Mouse (Mus musculus): Measurements from ENCODE around the gene Ifrd1.
"Not testable (repeated sequence)": the region's sequence is repeated elsewhere in the genome, so short reads cannot be mapped to it uniquely, and the experiment has no call there.

Ifrd1 gene

DNA sequence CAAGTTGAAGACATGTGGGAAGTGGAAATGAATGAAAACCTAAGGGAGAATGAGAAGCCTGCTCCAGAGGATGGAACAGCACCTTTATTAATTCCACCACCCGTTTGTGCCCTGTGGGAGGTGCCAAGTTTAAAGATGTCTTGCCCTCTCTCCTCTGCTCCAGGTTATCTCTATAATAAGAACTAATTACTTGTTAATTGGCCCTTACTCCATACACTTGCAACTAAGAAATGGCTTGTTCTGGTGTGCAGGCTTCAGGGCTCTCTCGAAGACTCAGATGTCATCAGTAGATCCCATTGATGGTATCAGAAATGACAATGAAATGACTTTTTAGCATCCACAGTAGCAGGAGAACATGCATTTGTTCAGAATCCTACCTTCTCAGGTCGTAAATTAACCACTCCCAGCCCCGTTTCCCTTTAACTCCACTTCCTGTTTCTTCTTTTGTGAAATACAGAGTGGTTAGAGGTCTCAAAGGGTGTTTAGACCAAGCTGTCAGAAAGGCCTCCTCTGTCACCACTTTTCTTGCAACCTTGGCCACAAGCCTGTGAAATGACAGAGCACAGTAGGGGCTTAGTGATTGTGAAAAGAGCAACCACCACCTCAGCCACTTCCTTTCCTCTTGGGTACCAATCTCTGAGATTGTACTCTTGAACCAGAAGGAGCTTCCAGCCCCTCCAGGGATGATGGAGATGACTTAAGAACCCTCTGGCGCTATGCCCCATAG is at the start of gene Ifrd1:
Gene Ifrd1, minus strand, starts transcription at position 51 of the 727 bp plus-strand sequence.
- DNase-seq (ENCODE audit: low read depth in 2 of 2, low spot score in 2 of 2) = peak; percentile 28 to 39

DNA sequence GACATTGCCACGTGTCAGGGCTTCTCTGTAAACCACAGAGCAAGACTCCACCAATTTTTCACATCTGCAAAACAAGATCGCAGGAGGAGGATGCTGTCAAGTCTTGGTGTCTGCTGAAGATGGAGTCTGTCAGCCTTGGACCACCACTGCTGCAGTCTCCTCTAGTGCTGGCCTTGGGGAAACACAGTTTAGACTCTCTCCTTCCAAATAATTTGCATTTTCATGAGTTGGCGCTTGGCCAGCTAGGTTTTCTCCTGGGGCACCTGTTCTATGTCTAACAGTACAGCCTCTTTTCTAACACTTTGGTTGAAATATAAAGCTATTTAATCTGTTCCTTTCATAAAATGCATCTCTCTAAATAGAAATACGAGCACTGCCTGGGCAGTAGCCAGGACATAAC is 38.2 kb upstream of the Ifrd1 start:
- DNase-seq (ENCODE audit: low read depth in 2 of 2, low spot score in 2 of 2) = no peak

DNA sequence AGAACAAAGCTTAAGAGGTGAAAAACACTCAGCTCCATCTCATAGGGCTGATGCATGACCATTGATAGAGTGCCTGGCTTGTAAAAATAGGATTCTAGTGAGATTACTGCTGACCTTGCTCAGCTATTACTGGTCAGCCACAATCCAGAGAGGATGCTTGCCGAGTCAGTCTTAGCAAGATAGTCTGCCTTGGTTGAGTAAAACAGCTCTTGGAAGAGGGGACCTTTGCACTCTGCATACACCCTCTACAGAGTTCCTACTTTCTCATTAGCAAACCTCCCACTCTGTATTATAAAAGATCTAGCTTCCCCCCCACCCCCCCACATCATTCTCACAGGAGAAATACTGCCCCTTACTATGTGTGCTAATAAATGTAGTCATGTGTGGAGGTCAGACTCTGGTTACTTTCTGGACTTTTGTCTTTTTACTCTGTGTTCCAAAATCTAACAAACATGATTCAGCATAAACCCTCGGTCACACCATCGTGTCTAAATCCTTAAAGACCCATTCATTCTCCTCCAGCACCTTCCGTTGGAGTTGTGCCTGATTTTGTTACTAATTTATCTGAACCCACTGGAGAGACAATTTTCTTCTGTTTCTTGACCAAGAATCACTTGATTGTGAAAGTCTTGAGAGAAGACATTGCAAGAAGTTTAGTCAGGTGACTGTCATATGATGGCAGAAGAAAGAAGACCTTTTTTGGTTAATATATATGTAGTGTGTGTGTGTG is 32.5 kb upstream of the Ifrd1 start:
- DNase-seq (ENCODE audit: low read depth in 2 of 2, low spot score in 2 of 2) = no peak

DNA sequence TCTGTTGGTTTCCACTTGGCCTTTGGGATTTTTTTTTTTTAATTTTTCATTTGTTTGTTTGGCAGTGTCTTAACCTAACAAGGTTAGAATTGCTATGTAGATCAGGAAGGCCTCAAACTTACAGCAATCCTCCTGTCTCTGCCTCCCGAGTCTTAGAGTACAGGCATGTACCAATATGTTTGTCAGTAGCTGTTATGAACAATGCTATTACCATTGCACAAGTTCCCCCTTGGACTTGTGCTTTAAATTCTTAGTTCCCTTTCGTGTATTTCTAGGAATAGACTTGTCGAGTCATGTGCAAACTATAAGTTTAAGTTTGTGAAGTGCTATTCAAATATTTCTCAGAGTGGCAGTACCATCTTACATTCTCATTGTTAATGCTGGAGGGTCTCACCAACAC is 29.3 kb upstream of the Ifrd1 start:
- DNase-seq (ENCODE audit: low read depth in 2 of 2, low spot score in 2 of 2) = no peak

DNA sequence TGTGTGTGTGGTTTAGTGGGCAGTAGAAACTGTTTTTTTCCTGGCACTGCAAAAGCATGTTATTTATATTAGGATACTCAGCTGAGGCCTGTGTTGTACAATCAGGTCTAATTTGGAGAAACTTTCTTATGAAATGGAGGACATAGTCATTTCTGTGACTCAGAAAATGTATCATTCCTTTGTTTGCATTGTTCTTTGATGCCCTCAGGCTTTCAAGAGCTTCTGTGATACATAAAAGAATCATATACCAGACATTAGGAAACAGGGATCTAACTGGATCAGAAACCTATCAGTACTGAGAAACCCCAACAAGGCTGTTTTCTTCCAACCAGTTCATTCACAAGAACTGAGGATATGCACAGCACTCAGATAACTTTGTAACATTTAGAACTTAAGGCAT is 26.6 kb upstream of the Ifrd1 start:
- no peak for DNase-seq (ENCODE audit: low read depth in 2 of 2, low spot score in 2 of 2)

DNA sequence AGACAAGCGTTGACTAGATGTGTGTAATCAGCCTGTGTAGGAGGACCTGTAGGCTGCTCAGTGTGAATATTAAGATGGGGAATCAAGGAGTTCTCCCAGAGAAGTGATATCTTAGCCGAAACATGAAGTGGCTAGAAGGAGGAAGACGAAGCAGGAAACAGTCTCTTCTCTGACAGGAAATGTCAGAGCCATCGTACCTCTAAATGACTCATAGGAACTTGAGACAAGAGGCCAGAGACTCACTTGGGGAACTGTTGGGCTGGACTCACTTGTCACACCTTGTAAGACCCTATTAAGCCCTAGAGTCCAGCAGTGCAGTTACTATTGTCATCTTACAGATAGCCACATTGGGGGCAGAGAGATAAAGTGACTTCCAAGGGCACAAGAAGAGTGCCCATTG is 25.0 kb upstream of the Ifrd1 start:
- DNase-seq (ENCODE audit: low read depth in 2 of 2, low spot score in 2 of 2) = no peak

DNA sequence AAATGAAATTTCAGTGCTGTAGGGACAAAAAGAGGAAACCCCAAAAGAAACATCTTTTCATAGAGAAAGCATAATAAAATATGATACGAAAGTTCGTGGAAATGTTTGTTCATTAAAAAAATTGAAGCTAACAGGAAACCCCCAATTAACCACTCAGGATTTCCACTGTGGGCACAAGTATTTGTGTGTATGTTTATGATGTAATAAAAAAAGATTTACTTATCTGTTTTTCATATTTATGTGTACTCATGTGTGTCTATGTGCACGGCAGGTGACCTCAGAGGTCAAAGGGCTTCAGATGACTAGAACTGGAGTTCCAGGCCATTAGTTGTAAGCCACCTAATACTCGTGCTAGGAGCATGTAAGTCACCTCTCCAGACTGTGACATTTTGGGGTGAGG is 24.4 kb upstream of the Ifrd1 start:
- no peak for DNase-seq (ENCODE audit: low read depth in 2 of 2, low spot score in 2 of 2)

DNA sequence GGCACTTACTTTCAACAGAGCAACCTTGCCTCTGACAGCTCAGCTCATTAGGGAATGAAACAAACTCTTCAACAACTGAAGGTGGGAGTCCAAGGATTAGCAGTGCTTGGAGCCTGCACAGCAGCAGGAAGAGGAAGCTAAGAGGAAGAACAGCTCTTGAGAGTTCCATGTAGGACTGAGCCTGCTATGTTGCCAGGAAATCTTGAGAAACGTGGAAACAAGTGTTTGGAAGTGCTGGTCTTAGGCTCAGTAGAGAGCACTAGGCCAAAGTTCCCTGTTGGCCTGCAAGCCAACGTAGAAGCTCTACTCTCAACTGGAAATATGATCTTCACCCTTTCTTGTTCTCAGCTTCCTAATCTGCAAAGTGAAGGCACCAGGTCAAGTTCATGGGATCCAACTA is 20.0 kb upstream of the Ifrd1 start:
- no peak for DNase-seq (ENCODE audit: low read depth in 2 of 2, low spot score in 2 of 2)

DNA sequence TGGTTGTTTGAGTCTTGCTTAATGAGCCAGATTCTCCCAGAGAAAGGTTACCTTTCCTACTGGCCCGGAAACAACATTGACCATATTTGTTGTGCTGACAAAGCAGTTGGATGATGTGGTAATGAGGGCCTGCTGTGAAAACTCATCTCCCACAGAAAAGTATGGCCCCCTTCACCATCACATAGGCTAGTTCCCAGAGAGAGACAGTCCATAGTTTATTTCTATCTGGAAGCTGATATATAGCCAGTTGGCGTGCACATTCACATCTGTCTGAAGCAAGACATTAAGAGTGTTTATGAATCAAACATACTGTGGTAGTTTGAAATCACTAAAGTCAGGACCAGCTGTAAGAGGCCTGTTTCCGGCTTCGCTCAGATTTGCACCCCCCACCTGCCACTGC is 15.4 kb upstream of the Ifrd1 start:
- no peak for DNase-seq (ENCODE audit: low read depth in 2 of 2, low spot score in 2 of 2)

DNA sequence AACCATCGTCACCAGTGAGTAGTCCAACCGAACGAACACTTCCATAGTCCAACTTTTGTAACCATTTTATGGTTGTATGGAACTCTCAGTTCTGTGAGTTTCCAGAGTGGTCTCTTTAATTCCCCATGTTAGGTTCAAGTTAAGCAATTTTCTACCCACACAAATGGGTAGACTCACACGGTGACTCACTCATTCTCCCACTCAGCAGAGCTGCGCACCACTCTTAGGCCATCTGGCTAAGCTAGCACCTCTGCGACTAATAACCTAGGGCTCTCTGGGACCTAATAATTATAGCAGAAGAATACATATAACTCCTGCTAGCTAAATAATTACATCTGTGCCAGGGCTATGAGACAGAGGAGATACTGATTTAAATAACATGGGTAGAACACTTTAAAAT is 14.7 kb upstream of the Ifrd1 start:
- no peak for DNase-seq (ENCODE audit: low read depth in 2 of 2, low spot score in 2 of 2)

DNA sequence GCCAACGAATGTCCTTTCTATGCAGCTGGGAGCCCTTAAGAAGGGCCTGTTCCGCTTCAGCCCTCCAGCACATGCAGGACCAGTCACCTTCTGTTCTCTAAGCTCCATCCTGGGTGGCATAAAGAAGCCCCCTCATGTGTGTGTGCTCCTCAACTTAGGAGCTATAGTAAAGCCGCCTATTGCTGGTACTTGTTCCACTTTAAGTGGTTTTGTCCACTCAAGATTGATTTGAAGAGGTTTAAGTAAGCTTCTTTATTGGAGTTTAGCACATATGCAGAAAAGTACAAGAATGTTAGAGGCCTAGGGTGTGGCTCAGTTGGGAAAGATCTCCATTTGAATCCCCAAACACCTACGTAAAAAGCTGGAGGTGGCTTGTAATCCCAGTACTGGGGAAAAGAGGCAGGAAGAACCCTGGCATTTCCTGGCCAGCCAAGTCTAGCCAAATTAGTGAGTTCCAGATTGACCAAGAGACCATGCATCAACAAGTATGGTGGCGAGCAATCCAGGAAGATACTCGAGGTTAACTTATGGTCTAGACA is 10.2 kb upstream of the Ifrd1 start:
- no peak for DNase-seq (ENCODE audit: low read depth in 2 of 2, low spot score in 2 of 2)

DNA sequence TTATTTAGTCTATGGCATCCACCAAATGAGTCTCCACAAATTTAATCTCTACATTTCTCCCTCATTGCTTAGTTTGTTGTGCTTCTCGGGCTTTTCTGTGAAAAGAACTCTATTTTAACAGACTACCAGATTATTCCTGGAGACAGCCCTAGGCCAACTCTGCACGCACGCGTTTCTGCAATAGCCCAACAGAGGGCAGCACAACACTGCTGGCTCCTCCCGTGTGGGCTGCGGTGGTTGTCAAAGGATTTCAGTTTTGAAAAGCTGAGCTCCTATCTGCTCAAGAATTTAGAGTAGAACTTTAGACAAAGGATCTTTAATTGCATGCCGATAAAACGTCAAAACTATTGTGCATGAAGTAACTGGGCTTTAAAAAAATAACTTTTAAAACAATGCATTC is 8.9 kb upstream of the Ifrd1 start:
- peak; percentile 66 to 76 for DNase-seq (ENCODE audit: low read depth in 2 of 2, low spot score in 2 of 2)

DNA sequence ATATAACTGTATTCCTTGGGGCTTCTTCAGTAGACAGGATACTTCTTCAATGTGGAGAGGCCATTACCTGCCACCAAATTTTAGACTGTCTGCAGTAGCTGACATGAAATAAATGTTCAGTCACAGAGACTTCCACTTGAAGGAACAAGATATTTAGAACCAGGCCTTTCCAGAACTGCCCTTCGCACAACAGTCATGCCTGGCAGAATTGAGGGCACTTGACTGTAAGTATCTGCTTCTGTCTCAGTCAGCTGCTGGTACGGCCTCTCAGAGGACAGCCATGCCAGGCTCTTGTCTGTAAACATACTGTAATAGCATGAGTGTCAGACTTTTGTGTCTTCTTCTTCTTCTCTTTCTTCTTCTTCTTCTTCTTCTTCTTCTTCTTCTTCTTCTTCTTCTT is 8.2 kb upstream of the Ifrd1 start:
- no peak for DNase-seq (ENCODE audit: low read depth in 2 of 2, low spot score in 2 of 2)

DNA sequence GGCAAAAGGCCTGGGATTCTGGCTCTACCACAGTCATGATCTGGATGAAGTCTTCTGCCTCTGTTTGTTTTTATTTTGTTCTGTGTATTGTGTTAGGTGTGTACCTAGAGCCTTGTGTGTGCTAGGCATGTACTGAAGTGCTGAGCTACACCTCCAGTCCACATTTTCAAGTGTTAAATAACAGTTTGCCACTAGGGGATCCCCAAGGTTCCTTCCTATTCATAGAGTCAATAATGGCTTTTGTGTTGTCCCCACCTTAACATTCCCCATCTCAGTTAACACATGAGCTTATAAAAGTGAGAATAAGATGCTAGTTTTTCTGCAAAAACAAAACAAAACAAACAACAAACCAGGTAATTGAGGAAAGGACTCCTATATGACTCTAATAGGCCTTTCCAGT is 7.7 kb upstream of the Ifrd1 start:
- DNase-seq (ENCODE audit: low read depth in 2 of 2, low spot score in 2 of 2) = no peak

DNA sequence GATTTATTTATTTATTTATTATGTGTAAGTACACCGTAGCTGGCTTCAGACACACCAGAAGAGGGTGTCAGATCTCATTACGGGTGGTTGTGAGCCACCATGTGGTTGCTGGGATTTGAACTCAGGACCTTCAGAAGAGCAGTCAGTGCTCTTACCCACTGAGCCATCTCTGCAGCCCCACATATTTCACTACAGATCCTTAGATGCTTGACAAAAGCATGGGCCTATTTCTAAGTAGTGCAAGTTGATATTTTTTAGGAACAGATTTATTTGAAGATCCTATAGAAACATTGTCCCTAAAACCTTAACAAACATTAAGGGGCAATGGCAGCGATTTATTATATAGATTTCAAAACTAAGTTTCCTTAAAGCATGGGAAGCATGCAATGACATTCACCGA is 7.0 kb upstream of the Ifrd1 start:
- not testable (repeated sequence) for DNase-seq (ENCODE audit: low read depth in 2 of 2, low spot score in 2 of 2)

DNA sequence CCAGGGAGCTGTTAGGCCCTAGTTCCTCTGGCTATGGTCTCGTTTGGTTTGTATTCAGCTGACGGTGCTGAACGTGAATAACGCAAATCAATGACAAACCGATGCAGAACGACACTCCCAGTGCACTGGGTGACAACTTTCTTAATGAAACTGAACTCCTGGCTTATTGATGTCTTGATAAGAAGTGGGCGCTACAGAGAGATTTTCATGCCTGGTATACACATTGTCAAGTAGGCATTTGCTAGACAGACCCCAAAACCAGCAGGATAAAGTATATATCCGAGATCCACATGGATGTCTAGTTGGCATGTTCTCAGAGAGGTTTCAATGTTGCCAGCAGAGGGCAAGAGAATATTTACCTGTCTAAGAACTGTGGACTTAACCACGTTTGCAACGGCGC is 6.4 kb upstream of the Ifrd1 start:
- no peak for DNase-seq (ENCODE audit: low read depth in 2 of 2, low spot score in 2 of 2)

DNA sequence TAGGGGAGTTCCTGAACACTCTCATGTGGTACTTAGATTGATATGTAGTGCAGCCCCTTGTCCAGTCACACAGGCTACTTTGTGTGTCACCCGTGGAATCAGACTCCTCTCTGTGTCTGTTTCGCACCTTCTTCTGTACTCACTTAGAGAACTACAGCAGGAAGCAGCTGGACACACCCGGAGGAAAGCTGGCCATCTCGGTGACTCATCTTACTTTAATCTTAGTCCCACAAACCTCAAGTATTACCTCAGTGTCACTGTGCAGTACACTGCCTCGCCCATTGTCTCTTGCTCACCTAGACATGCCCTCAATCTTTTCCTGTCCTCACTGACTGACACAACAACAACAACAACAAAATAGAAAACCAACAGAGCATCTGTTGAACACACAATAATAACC is 4.9 kb upstream of the Ifrd1 start:
- DNase-seq (ENCODE audit: low read depth in 2 of 2, low spot score in 2 of 2) = peak in 1 of 2 experiments; percentile 6

DNA sequence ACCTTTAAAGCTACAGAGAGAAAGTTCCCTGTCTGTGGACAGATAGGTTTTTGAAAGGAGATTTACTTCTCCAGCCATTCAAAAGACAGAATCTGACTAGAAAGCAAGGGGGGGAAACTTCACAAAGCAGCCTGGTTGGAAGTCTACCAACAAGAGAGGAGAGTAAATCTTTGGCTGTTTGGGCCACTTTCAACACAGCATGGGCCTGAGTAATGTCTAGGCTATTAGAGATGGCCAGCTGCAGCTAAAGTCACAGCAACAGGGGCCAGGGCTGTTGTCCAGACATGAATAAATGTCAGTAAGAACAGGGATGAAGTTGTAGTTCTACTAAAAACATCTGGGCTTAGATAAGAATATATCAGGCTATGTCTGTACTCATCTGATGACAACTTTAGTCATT is 2.0 kb upstream of the Ifrd1 start:
- no peak for DNase-seq (ENCODE audit: low read depth in 2 of 2, low spot score in 2 of 2)

DNA sequence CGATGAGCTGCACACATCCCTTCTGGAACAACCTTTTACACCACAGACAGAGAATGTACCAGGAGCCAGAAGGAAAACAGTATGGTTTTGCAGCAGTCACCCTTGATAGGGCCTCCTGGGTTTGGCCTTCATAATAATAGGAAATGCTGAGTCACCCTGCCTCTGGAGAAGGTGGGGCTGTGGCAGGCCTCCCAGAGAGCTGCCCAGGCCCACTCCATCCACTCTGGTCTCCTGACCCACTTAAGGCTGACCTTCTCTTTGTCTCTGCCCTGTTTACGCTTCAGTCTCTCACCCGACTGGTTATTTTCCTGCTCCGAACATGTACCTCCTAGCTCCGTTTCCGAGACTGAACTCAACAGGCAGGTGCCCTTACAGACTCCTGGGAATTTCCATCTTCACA is 328 bp downstream of the Ifrd1 start:
- DNase-seq (ENCODE audit: low read depth in 2 of 2, low spot score in 2 of 2) = no peak

DNA sequence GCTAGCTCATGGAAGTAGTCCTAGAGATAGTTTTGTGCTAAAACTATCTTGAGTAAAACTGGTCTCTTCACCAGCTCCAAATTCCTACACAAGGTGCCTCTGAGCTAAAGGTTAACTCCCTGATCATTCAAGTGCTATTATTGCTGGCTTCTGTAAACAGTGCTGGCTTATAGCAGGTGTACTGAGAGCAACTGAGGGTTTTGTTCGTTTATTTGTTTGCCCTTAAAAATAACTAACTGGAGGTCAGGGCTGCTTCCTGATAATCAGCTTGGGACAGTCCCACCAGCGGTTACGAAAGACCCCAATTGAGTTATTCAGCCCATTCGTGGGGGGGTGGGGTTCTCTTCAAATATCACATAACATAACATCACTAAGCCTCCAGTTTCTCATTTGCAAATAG is 920 bp downstream of the Ifrd1 start:
- no peak for DNase-seq (ENCODE audit: low read depth in 2 of 2, low spot score in 2 of 2)

DNA sequence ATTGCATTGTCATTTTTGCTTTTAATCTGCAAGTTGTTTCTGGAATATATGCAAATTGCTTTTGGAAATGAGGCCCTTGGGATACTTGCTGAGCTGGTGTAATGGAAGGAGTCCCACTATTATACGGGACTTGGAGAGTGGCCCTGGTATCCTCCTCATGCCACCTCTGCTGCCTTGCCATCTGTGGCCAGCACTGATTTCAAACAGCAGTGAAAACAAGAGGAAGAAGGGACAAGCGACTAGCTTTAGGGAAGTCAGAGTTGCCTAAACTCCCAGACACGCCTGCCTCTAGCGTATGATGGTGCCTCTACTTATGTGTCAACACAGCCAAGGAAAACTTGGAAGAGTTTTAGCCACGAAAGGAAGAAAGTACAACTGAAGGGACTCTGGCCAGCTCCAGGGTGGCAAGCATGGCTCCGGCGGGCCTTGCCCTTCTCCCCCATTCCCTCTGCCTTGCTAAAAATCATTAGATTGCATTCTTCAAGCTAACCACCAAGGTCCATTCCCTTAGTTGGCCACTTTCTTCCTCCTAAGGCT is 2.8 kb downstream of the Ifrd1 start:
- no peak for DNase-seq (ENCODE audit: low read depth in 2 of 2, low spot score in 2 of 2)

DNA sequence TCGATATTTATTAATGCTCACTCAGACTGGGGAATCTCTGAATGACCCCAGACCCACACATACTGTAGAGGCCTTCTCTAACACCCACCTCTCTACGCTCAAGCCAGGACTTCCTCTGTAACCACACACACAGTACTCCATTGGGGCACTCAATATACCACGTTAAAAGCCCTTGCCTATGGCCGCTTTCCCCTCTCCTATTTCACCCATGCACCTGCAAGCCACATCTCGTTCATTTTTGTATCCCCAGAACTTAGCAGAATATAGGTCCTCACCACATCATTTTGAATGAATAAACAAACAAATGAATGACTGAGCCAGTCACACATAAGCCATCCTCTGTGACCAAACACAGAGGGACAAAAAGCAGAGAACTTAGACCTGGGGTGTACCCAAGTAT is 3.4 kb downstream of the Ifrd1 start:
- DNase-seq (ENCODE audit: low read depth in 2 of 2, low spot score in 2 of 2) = no peak

All from CD8-positive naive resting alpha-beta T cell, adult 2 months (primary cell).